Mouse (Mus musculus): ENCODE data around the gene Tle1. TPM values are rescaled to one million over a fixed set of nuclear protein-coding genes. Genes with fewer than 3 reads are reported as not detected.

The Tle1 gene
- total RNA-seq, 2 experiments from 2014 or later, result 6.0 to 9.2 TPM

GRCm38 (mm10) chr4:72067937-72068336, 132.8 kb downstream of the Tle1 start:
- no peak for ATAC-seq (replicated peaks; ENCODE audit: poor library complexity)
